Mouse (Mus musculus): Measurements from ENCODE around the gene Cyp2j5.

DNA sequence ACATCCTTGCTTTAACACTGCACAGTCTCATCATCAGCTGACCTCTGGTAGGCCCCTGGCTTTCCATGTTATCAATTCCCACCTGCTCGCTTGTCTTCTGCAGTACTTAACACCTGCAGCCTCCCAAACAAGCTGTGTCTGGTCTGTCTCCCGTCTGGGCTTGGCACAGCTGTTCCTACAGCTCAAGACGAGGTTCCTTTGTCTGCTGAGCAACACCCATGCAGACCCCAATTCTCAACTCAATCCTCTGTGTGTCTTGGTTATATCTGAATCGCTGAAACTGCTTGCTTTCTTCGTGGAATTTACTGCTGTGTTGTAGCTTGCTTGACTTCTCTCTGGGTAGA lies 34.2 kb upstream of the Cyp2j5 start:
- no peak for TF ChIP-seq HCFC1 (IDR thresholded peaks at IDR 0.05; ENCODE audit: borderline replicate concordance, insufficient read depth, low read length)
- no peak for TF ChIP-seq CHD2 (IDR thresholded peaks at IDR 0.05; ENCODE audit: low read depth, low read length)
